Mouse (Mus musculus): Measurements from ENCODE around the gene Gale. TPM values are rescaled to one million over a fixed set of nuclear protein-coding genes. Genes with fewer than 3 reads are reported as not detected.
A peak's percentile ranks its signal among the peaks of the same experiment; 100 is the strongest.
"Not testable (repeated sequence)": the region's sequence is repeated elsewhere in the genome, so short reads cannot be mapped to it uniquely, and the experiment has no call there.

The Gale gene
- polyA plus RNA-seq (2017; shearing (Covaris generic)): 10 to 100 TPM; 16.2 to 24.8 TPM

- ATAC-seq: peak; percentile 92
Observed at GRCm38 (mm10) chr4:135963457-135964193, at the start of gene Gale. Gene Gale, plus strand, starts transcription at chr4:135963727.

- no peak for ATAC-seq
Observed at GRCm38 (mm10) chr4:135918635-135919279, 44.8 kb upstream of the Gale start.

DNA sequence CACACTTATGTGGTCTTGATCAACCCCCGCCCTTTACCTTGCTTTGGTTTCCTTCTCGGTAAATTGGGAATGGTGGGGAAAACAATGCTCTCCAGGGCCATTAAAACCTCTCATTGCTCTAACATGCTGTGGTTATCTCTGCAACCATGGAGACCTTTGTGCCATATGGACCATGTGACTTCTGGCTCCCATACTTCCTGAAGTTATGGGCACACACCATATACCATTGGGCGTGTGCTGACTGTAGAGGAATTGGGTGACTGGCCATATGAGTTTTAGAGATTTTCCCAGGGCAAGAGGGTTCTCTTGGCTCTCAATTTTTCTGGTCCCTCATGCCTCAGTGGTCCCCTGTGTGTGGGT, 44.3 kb upstream of the Gale start:
- ATAC-seq: no peak

GRCm38 (mm10) chr4:135920304-135921241, 43.0 kb upstream of the Gale start, which contains the start of gene Fuca1:
Gene Fuca1, plus strand, starts transcription at chr4:135920735.
- ATAC-seq: peak; percentile 95

GRCm38 (mm10) chr4:135921257-135922120, 42.0 kb upstream of the Gale start:
- ATAC-seq: no peak

DNA sequence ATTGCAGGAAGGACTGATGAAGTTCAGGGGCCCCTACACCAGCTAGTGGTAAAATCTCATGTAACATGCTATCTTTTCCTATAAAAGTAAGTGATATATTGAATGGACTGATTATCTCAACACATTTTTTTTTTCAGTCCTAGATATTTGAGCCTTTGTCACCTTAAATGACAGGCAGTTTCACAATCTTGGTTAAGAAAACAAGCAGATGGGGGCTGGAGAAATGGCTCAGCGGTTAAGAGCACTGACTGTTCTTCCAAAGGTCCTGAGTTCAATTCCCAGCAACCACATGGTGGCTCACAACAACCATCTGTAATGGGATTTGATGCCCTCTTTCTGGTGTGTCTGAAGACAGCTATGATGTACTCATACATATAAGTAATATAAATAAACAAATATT, 41.3 kb upstream of the Gale start:
- ATAC-seq: no peak

- no peak for ATAC-seq
Observed at GRCm38 (mm10) chr4:135924418-135924817, 39.1 kb upstream of the Gale start.

GRCm38 (mm10) chr4:135925341-135925740, 38.2 kb upstream of the Gale start:
- no peak for ATAC-seq

- no peak for ATAC-seq
Observed at GRCm38 (mm10) chr4:135926195-135926808, 37.2 kb upstream of the Gale start.

DNA sequence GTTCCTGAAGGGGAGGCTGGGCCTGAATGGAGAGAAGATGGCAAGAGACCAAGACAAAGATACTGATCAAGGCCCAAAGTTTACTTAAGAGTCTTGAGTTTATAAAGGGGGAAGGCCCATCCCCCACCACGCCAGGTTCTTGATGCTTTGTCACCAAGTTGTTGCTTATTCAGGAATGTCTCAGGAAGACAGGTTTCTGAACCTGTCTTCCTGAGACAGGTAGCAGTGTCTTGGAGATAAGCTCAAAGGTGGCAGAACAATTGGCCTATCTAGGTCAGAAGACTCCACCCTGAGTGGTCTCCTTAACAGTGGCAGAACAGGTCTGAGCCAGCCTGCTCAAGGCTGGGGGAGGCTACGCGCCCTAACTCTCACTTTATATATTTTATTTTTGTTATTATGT, 36.7 kb upstream of the Gale start:
- no peak for ATAC-seq

DNA sequence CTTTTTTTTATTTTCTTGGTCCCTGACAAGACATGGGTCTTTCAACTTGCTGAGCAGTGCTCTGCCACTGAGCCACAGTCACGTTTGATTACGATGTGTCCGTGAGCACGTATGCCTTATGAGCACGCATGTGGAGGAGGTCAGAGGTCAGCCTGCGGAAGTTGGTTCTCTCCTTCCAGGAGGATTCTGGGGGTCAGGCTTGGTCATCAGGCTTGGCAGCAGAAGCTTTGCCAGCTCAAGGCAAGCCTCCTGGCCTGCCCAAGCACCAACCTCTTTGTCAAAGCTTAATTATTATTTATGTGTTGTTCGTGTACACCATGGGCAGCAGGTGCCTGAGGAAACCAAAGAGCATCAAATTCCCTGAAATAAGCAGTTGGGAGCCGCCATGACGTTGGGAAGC, 35.2 kb upstream of the Gale start:
- ATAC-seq: no peak

DNA sequence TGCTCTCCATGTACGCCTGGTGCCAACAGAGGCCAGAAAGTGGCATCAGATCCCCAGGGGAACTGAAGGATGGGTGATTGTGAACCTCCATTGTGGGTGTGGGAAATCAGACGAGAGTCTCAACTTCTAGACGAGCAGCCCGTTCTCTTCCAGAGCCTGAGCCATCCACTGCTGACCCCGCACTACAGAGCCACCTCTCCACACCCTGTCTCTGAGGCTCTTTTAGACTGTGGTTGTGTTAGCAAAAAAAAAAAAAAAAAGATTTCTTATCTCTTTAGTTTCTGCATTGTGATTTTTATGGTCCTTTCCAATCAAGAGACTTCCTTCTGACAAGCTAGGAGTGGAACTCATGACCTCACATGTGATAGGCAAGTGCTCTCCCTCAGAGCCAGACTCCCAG, 34.1 kb upstream of the Gale start:
- no peak for ATAC-seq

DNA sequence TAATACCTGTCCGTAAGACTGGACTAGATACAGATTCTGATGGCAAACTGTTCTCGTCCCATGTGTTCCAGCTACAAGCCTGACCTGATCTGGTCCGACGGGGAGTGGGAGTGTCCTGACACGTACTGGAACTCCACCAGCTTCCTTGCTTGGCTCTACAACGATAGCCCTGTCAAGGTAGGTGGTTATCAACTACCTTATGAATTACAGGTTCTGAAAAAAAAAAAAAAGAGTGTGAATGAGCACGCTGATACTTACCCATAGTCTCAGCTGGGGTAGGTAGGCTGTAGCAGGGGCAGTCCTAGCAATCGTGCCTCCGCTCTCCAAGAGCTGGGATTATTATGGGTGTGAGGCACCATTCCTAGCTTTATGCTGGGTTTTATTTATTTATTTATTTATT, 33.7 kb upstream of the Gale start:
- no peak for ATAC-seq

GRCm38 (mm10) chr4:135930239-135930638, 33.3 kb upstream of the Gale start:
- ATAC-seq: no peak

- peak; percentile 56 for ATAC-seq
Observed at GRCm38 (mm10) chr4:135931832-135932231, 31.7 kb upstream of the Gale start.

- no peak for ATAC-seq
Observed at GRCm38 (mm10) chr4:135934708-135935500, 28.6 kb upstream of the Gale start.

DNA sequence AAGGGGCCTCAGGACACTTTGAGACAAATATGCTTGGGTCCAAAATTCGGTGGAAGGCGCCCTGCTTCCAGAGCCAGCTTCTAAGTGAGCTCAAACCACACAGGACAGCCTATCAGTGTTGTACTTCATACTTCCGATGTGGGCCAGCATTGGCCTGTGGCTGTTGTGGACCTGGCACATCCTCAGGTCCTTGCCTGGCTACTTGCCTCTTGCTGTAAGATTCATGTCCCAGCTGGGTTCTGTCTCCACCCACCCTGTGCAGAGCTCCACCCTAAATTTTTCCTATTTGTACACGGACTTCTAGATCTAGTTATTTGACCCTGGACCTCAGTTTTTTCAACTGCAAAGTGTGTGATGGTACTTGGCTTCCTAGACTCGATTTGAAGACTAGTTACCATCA, 28.0 kb upstream of the Gale start:
- no peak for ATAC-seq

DNA sequence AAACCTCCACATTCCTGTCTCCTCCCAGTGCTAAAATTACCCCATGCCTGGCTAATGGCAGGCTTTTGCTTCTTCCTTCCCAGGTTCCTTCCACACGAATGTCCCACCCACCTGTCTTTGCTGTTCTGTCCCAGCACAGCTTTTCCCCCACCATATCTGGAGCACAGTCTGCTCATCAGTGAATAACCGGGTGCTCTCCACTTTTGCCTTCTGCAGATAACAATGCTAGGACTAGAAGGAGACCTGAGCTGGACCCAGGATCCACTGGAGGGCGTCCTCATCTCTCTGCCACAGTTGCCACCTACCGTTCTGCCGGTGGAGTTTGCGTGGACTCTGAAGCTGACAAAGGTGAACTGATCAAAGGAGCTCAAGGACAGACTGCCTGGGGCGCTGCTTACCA, 24.7 kb upstream of the Gale start:
- ATAC-seq: no peak

- not testable (repeated sequence) for ATAC-seq
Observed at GRCm38 (mm10) chr4:135941026-135941425, 22.5 kb upstream of the Gale start.

DNA sequence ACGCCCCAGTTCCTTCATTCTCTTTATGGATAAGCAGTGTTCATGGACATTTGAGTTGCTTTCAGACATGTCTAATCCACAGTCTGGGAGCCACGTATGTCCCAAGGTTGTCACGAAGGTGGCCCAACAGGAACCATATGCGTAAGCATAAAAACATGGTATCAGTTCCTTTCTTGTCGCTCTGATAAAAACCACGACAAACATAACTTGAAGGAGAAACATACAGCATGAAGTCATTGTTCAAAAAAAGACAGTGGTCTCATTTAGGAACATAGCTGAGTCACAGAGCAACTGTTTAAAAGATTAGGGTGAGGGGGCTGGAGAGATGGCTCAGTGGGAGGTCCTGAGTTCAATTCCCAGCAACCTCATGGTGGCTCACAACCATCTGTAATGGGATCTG, 21.3 kb upstream of the Gale start:
- ATAC-seq: no peak

DNA sequence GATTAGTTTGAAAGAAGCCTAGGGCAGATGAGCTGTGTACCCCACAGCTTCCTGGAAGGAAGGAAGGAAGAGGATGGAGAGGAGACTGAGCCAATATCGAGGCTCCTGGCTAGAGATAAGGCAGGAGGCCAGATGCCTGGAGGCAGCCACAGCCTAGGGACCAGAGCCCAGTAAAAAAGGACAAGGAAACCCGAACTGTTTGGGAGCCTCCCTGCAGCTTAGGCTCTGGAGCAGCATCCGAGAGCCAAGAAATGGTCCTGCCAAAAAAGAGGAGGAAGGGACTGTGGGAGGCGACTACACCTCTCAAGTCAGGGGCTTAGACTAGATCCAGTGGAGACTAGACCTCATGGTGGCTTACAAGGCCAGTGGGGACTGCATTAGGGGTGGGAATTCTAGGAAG, 20.1 kb upstream of the Gale start:
- no peak for ATAC-seq
